Mouse (Mus musculus) liver, postnatal 0 days (tissue): Measurements from ENCODE around the gene Slc7a4.

Experiments
- CTCF ChIP-seq: sonication (generic); IDR thresholded peaks from 2 replicates; pipeline ENCODE4 v1.5.1; 2016; ENCODE audit warnings: antibody characterized with exemption, low read depth
- EP300 ChIP-seq: IDR thresholded peaks from 2 replicates; pipeline ENCODE4 v1.6.1; 2016; ENCODE audit warnings: antibody characterized with exemption, low read depth, mild to moderate bottlenecking

DNA sequence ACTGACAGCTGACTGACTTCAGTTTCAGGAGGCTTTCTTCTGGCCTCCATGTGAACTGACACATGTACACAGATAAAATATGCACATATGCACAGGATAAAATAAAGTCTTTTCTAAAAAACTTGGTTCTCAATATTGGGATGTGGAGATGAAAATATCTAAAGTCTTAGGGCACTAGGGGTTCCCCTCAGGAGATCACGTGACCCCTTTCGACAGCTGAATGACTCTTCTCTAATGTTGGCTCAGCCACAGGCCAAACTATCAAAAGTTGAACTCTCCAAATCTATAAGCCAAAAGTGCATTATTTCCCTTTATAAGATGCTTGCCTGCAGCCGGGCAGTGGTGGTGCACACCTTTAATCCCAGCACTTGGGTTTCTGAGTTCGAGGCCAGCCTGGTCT lies 26.8 kb downstream of the Slc7a4 start:
- TF ChIP-seq CTCF = no peak
- TF ChIP-seq EP300 = no peak
